Mouse (Mus musculus) embryonic facial prominence, embryonic 10.5 days (tissue): ENCODE results near the gene Trpd52l3. TPM values are rescaled to one million over a fixed set of nuclear protein-coding genes. Genes with fewer than 3 reads are reported as not detected.
A peak's percentile ranks its signal among the peaks of the same experiment; 100 is the strongest.
"Not testable (repeated sequence)": the region's sequence is repeated elsewhere in the genome, so short reads cannot be mapped to it uniquely, and the experiment has no call there.

Experiments
- DNase-seq: peaks from one replicate; pipeline ENCODE4 v3.0.0-alpha.2; 2017; ENCODE audit warnings: low spot score
- H3K27ac ChIP-seq: fragments of 300-500 bp; sonication (generic); replicated peaks from 2 replicates; pipeline ENCODE4 v1.5.1; 2016; ENCODE audit warnings: mild to moderate bottlenecking
- H3K27me3 ChIP-seq: fragments of 300-500 bp; sonication (generic); replicated peaks from 2 replicates; pipeline ENCODE4 v1.6.1; 2016; ENCODE audit warnings: low read depth, mild to moderate bottlenecking; ENCODE audit not compliant: poor library complexity, severe bottlenecking
- H3K36me3 ChIP-seq: fragments of 300-500 bp; sonication (generic); replicated peaks from 2 replicates; pipeline ENCODE4 v1.6.1; 2016; ENCODE audit warnings: mild to moderate bottlenecking, moderate library complexity
- H3K4me1 ChIP-seq: fragments of 300-500 bp; sonication (generic); 2 replicates; pipeline ENCODE4 v1.6.1; 2016
- H3K4me3 ChIP-seq: fragments of 300-500 bp; sonication (generic); 2 replicates; pipeline ENCODE4 v1.5.1; 2016; ENCODE audit warnings: mild to moderate bottlenecking, moderate library complexity
- H3K9me3 ChIP-seq: fragments of 300-500 bp; sonication (generic); 2 replicates; pipeline ENCODE4 v1.6.1; 2016; ENCODE audit warnings: mild to moderate bottlenecking
- WGBS: fragments of 180-500 bp; shearing (Covaris S2); methylation state at CpG from one replicate; pipeline ENCODE4 v1.1.7; 2016; 5-methylcytosine and 5-hydroxymethylcytosine counted together
- polyA plus RNA-seq: library from polyadenylated mRNA; unstranded; fragments of >200 nt; fragmentation: Nextera tagmentation; extraction: Ambion mirVana; gene quantifications from 2 replicates; pipeline ENCODE4 v1.2.1, GENCODE M21; 2016

Gene Trpd52l3
- polyA plus RNA-seq, 1 experiment from 2014 or later, result not detected

DNA sequence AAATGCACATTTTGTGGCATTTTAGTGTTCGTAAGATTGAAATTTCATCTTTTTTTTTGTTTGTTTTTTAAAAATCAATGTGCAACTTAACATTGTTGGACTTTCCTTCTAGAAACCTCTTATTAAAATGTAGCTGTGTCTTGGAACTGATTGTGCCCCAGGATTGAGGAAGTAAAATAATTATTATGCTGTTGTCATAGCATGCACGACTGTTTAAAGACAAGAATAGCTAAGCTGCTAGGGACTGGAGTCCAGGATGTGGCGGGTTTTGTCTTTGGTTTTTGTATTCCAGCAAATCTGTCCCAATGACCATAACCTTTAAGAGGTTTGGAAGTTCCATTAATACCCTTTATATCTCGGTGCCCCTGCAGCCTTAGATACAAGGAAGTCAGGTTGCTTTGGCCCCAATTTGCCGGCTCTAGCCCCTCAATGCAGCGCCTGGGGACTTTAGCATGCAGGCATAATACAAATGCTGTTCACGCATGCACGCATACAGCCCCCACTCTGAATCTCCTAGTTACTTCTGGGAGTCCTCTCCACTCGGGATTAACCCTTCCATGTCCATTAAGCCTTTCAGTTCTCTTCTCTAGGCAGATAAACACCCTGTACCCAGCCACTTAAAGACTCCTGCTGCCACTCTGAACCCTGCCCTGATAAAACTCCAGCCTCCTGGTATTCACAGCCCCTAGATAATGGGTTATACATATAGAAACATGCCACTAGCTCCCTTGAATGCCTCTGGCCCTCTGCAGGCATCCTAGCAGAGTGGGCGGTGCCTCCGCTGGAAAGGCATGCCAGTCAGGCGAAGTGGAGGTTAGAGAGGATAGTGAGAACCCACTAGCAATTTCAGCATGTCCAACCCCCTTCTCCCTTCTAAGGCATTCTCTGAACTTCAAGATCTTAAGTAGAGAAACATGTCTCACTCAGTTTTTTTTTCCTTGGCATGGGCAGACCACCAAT is 2.9 kb upstream of the Trpd52l3 start:
- Histone ChIP-seq H3K9me3 (no peaks in the 10 kb centered on the region), H3K36me3 (no peaks in the 10 kb centered on the region), H3K4me3 (no peak overlapping the region), H3K4me1 (0 out of 2 replicates have a peak, but pooled peaks cover 5% of the 10 kb centered on the region), H3K27me3 (no peaks in the 10 kb centered on the region), H3K27ac (no peak overlapping the region)
- 70% methylated on average over 12 of the region's 12 CpGs for whole genome bisulfite sequencing
- DNase-seq, result no peak

DNA sequence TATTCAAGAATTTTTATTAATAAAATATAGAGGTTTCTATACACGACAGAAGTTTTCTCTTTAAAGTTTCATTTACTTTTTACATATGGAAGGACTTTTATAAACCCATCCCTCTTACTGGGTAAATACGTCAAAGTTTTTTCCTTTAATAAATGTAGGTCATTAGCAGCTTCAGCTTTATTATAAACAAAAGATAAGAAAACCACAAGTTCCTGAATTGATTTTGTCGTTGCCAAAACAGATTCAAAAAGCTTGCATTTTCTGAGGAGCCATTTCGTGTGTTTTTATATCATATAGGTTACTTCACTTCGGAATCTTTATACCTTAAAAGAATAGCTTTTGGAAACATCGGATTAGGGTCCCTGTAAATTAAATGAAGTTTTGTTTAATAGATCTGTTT is 2.0 kb upstream of the Trpd52l3 start:
- no peak overlapping the region for H3K4me3 ChIP-seq
- DNase-seq, result no peak
- H3K4me1 ChIP-seq, result 0 out of 2 replicates have a peak, but pooled peaks cover 5% of the 10 kb centered on the region
- H3K36me3 ChIP-seq, result no peaks in the 10 kb centered on the region
- WGBS, result 86% methylated on average over 6 of the region's 6 CpGs
- no peaks in the 10 kb centered on the region for H3K9me3 ChIP-seq
- H3K27ac ChIP-seq, result no peak overlapping the region
- no peaks in the 10 kb centered on the region for H3K27me3 ChIP-seq

DNA sequence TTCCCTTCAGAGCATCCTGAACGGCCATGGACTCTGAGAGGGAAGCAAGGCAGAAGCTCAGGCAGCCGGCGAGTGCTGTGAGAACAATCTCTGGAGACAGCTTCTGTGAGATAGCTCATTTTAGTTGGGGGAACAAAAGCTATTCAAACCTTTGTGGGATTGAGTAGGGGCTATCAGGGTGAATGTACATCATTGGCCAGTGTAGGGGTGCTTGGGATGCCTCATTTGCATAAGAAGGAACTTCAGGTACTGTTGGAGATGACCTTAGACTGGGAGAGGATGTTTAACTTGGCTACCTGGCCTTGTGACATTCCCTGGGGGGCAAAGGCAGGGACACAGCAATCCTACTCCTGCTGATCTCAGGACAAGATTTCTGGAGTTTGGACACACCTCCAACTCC is 2.8 kb downstream of the Trpd52l3 start:
- no peaks in the 10 kb centered on the region for H3K27me3 ChIP-seq
- DNase-seq, result no peak
- H3K36me3 ChIP-seq, result no peaks in the 10 kb centered on the region
- no peaks in the 10 kb centered on the region for H3K9me3 ChIP-seq
- H3K4me1 ChIP-seq, result no peaks in the 10 kb centered on the region
- no peak overlapping the region for H3K27ac ChIP-seq
- H3K4me3 ChIP-seq, result no peak overlapping the region
- 77% methylated on average over 3 of the region's 3 CpGs for WGBS

DNA sequence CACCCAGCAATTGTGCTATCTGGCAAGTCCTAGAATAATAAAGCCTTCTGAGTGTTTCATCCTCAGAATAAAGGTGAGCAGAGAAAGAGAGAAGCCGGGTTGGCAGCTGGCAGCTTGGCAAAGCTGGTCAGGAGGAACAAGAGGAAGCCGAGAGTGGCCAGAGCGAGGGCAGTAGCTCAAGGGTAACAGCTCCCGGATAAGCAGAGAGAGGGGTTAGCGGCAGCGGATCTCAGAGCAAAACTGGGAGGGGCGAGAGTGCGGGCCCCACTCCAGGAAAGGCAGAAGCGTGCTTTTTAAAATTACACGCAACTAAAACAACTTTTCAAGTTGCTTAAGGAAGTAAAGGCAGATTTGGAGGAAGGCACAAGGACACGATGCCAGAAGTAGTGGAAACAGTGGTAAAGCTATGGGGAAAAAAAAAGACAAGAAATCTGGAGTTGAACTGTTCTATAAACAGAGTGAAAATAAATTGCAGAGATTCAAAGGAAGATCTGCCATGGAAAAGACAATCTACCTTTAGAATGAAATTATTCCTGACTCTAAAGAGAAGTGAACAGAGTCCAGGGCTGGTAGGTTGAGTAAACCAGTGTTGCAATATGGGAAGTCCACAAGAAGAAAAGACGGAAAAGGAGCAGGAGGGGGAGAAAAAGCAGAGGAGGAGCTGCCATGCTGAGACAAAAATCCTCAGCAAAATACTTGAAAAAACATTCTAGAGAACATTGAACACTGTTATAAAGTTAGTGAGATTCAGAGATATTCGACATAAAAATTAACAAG is 7.1 kb downstream of the Trpd52l3 start:
- H3K36me3 ChIP-seq, result no peaks in the 10 kb centered on the region
- H3K4me1 ChIP-seq, result 0 out of 2 replicates have a peak, but pooled peaks cover 8% of the 10 kb centered on the region
- no peak overlapping the region for H3K27ac ChIP-seq
- H3K9me3 ChIP-seq, result no peaks in the 10 kb centered on the region
- no peak for DNase-seq
- H3K27me3 ChIP-seq, result no peaks in the 10 kb centered on the region
- 79% methylated on average over 13 of the region's 13 CpGs for WGBS
- no peak overlapping the region for H3K4me3 ChIP-seq

DNA sequence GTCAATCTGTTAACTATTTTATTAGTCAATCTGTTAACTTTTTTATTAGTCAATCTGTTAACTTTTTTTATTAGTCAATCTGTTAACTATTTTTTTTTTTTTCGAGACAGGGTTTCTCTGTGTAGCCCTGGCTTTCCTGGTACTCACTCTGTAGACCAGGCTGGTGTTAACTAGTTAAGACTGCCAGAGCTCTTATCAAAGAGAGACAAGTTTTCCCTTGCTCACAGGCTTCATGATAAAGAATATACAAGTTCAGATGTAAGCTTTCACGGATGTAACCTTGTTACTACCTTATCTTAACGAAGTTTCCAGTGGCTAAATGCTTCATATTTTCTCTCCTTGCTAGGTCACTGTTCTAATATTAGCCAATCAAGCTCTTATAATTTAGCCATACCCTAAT is 10.7 kb downstream of the Trpd52l3 start:
- Histone ChIP-seq H3K9me3 (no peaks in the 10 kb centered on the region), H3K27ac (no peak overlapping the region)
- 79% methylated on average over 3 of the region's 3 CpGs for WGBS

DNA sequence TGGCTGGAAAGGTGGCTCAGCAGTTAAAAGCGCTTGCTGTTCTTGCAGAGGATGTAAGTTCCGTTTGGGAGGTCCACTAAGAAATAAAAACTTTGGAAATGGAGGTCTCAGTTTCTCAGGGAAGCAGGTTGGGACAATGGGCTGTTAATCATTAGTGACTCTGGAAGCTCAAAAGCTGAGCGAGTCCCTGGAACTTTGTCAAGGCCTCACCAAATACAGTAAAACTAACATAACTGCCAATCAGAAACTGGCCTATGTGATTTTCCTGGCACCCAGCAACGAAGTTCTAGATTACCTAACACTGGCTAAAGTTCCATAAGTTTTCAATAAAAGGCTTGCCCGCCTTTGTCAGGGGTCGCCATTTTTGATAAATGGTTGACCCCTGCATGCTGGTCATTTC is 12.6 kb downstream of the Trpd52l3 start:
- H3K9me3 ChIP-seq, result no peaks in the 10 kb centered on the region
- 0 out of 2 replicates have a peak, but pooled peaks cover 8% of the 10 kb centered on the region for H3K4me1 ChIP-seq
- DNase-seq, result no peak
- no peaks in the 10 kb centered on the region for H3K27me3 ChIP-seq
- WGBS, result 84% methylated on average over 6 of the region's 6 CpGs
- no peaks in the 10 kb centered on the region for H3K36me3 ChIP-seq
- H3K27ac ChIP-seq, result no peak overlapping the region
- no peak overlapping the region for H3K4me3 ChIP-seq

More for the DNA sequence above, 10.7 kb downstream of the Trpd52l3 start:
- no peaks in the 10 kb centered on the region for H3K27me3 ChIP-seq
- no peak for DNase-seq
- no peak overlapping the region for H3K4me3 ChIP-seq
- 0 out of 2 replicates have a peak, but pooled peaks cover 8% of the 10 kb centered on the region for H3K4me1 ChIP-seq
- H3K36me3 ChIP-seq, result no peaks in the 10 kb centered on the region

DNA sequence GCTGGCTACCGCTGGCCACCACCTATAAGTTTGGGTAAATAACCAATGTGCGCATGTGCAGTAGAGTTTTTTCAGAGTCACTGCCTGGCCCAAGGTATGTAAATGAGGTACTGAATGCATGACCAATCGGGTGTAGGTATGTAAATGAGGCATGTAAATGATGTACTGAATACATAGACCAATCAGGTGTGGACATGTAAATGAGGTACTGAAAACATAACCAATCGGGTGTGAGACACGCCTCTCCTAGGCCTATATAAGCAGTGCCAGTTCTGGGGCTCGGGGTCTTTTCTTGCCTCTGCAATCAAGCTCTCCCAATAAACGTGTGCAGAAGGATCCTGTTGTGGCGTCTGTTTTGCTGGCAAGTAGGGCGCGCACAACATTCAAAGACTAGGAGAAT is 19.8 kb downstream of the Trpd52l3 start:
- not testable (repeated sequence) for H3K36me3 ChIP-seq, H3K4me1 ChIP-seq, H3K27ac ChIP-seq, H3K9me3 ChIP-seq, DNase-seq, H3K4me3 ChIP-seq, H3K27me3 ChIP-seq
- whole genome bisulfite sequencing, result 95% methylated on average over 10 of the region's 10 CpGs

DNA sequence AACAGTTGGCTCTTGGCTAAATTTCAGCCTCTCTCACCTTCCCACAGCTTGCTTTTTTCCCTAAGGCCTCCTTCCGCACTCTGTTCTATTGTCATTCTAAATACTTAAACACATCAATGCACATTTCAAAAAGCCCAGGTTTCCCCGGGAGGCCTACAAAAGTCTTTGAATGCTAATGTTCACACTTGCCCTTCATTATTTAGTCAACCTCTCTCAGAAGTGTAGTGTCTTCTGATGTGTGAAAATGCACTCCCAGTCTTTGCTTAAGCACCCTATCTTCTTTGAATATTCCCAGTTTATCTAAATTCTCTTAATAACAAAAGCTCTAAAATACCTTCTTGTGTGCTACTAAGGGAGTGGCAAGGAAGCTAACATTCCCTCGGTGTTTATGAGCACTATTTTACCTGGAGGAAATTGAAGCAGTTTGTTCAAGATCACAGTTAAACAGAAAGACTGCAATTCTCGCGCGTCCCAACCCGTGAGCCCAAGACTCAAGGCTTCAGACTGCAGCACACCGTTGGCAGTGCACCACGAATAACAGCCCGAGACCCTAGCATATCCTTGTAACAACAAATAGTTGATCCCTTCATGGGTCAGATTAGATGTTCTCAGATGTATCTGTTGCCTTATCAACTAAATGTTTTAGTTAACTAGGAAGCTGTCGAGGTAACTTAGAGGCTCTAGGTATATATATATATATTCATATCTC is 25.6 kb downstream of the Trpd52l3 start:
- Histone ChIP-seq H3K36me3 (peaks cover 8% of the 10 kb centered on the region; the same call in 1 of the 2 replicates), H3K27ac (peak overlapping the region; percentile 98), H3K4me3 (peak overlapping the region; percentile 99), H3K27me3 (no peaks in the 10 kb centered on the region), H3K4me1 (peaks cover 30% of the 10 kb centered on the region), H3K9me3 (no peaks in the 10 kb centered on the region)
- 39% methylated on average over 11 of the region's 11 CpGs for WGBS
- no peak for DNase-seq

DNA sequence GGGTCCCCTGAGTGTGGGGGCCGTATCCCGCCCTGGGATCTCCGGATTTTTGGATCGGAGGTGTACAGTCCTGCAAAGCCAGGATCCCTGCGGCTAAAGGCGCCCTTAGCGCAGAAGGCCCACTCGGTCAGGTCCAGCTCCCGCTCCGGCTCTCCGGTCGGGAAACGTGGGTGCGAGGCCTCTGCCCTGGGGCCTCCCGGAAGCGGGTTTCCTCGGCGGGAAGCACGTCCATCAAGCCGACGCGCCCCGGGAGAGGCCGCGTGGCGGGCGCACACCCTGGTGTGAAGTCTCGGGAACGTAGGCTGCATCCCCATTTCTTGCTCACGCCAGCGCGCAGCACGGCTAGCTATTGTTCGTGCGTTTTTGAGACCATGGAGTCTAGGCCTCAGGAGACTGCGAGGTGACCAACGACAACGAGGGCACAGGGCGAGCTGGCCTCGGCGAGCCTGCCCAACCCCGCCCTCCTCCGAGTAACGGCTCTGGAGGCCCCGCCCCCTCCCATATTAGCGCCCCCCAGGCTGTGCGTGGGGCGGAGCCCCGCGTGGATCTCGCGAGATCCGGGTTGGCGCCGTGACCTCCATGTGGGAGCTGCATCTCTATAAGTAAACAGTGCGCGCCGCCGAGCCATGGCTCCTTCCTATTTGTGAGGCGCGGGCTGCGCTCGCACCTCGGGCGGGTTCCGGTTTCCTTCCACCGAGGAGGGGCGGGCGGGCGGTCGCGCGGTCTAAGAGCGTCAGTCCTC is 26.5 kb downstream of the Trpd52l3 start, which contains the start of gene Uhrf2:
Gene Uhrf2 (plus strand): TSS at position 620 of the 742 bp plus-strand sequence.
- DNase-seq, result peak; percentile 98
- WGBS, result under 1% methylated on average over 74 of the region's 74 CpGs
- Histone ChIP-seq H3K27me3 (no peaks in the 10 kb centered on the region), H3K4me1 (peaks cover 36% of the 10 kb centered on the region), H3K36me3 (peaks cover 8% of the 10 kb centered on the region; the same call in 1 of the 2 replicates), H3K27ac (peak within 1 kb of the TSS; percentile 98), H3K4me3 (peak within 1 kb of the TSS; percentile 99), H3K9me3 (no peaks in the 10 kb centered on the region)

DNA sequence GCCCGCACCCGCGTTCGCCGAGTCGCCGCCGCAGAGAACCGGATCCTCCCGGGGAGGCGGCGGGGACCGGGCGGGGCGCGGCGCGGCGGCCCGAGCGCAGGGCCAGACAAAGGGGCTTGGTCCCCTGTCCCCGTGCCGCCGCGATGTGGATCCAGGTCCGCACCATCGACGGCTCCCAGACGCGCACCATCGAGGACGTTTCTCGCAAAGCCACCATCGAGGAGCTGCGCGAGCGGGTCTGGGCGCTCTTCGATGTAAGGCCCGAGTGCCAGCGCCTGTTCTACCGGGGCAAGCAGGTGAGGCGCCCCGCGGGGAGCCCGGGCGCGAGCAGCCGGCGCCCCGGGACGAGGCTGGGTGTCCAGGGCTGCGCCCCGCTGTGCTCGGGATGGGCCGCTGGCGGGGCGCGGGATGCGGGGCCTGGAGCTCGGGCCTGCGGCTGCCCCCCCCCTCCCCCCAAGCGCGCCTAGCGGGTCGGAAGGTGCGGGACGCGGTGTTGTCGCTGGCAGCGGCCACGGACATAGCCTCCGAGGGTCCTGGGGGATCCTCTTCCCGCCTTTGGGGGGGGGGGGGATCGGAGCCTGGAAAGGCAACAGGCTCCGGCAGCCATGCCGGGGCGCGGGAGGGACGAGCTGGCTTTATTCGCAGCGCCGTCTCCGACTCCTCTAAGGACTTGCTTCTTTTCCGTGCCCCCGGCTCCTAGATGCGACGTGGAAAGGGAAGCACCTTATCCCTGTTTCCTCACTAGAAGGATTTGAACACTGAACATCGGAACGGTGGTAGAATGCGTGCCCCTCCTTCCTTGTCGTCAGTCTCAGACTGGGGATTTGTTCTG is 27.3 kb downstream of the Trpd52l3 start:
- Histone ChIP-seq H3K36me3 (peaks cover 8% of the 10 kb centered on the region; the same call in 1 of the 2 replicates), H3K27ac (peak overlapping the region; percentile 98), H3K4me3 (peak overlapping the region; percentile 99), H3K4me1 (peaks cover 40% of the 10 kb centered on the region), H3K27me3 (no peaks in the 10 kb centered on the region), H3K9me3 (no peaks in the 10 kb centered on the region)
- DNase-seq, result peak; percentile 66
- under 1% methylated on average over 92 of the region's 92 CpGs for WGBS

DNA sequence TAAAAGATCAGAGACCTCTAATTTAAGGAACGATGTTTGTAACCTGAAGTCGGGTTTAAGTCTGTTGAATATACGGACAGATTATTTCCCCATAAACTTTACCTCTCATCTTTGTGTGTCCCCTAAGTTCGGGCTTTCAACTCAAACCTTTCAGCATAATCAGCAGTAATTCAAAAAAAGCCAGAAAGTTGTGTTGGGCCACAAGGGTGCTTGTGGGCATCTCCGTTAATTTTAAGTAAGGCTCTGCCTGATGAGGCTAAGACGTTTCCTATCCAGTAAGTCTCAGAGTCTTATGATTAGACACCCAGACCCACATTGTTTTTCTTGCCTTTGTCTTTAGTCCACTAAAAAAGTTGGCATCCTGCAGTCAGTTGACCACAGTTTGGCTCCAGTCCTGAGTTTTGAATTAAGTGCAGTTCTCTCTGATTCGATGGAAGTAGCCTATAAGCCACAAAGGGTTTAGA is 27.9 kb downstream of the Trpd52l3 start:
- peak overlapping the region; percentile 98 for H3K27ac ChIP-seq
- H3K4me1 ChIP-seq, result peaks cover 43% of the 10 kb centered on the region

More for the DNA sequence above, 27.9 kb downstream of the Trpd52l3 start:
- no peaks in the 10 kb centered on the region for H3K9me3 ChIP-seq
- WGBS, result 7% methylated on average over 7 of the region's 7 CpGs
- DNase-seq, result no peak
- peak overlapping the region; percentile 99 for H3K4me3 ChIP-seq
- H3K36me3 ChIP-seq, result peaks cover 8% of the 10 kb centered on the region; the same call in 1 of the 2 replicates
- H3K27me3 ChIP-seq, result no peaks in the 10 kb centered on the region
